Mouse (Mus musculus) kidney, adult 2 months (tissue): ENCODE data around the gene Efcab8.

Source experiments
- CTCF ChIP-seq: fragments of 200-500 bp; conservative IDR thresholded peaks from 2 replicates; pipeline ENCODE4 v1.5.1; 2011; ENCODE audit warnings: low read depth, mild to moderate bottlenecking, control low read depth, low read length, moderate library complexity, mixed read lengths; ENCODE audit not compliant: insufficient read depth, insufficient read length
- POLR2A ChIP-seq: fragments of 200-500 bp; IDR thresholded peaks from one replicate; pipeline ENCODE4 v1.6.1; 2011; ENCODE audit warnings: low read depth, low read length, control low read depth

DNA sequence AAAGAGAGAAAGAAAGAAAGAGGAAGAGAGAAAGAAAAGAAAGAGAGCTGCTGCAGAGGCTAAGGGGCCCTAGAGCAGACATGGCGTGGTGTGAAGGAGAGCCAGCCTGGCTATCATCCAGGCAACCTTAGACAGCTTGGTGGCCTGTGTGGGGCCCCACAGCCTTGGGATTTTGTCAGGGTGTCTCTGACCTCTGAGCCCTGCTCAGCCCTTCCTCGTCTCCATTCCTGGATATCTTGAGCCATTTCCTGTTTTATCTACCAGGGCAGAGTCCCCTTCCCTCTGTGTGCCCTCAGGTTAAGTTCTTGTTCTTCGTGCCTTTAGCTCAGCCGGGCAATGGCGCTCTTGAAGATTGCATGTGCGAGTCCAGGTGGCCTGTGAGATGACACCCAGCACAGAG, 29.1 kb downstream of the Efcab8 start:
- TF ChIP-seq CTCF: no peak
- TF ChIP-seq POLR2A: no peak
